Mouse (Mus musculus) myocyte (in vitro differentiated cells): ENCODE measurements at regions not wholly inside any gene's neighbourhood (a gene's known extent, or its start where the extent isn't known, plus 50 kb on each side); places are given as distances from the start of the nearest gene placed in this dataset.

Experiments
- H3K27me3 ChIP-seq: one replicate; pipeline ENCODE4 v1.6.1; 2011; ENCODE audit not compliant: control insufficient read depth, insufficient read depth, insufficient read length
- H3K36me3 ChIP-seq: one replicate; pipeline ENCODE4 v1.6.1; 2011; ENCODE audit not compliant: control insufficient read depth, insufficient read depth
- H3K4me2 ChIP-seq: one replicate; pipeline ENCODE4 v1.6.1; 2011; ENCODE audit warnings: low read depth, control low read depth
- H3K4me3 ChIP-seq: one replicate; pipeline ENCODE4 v1.5.1; 2011; ENCODE audit warnings: mild to moderate bottlenecking, control low read depth, moderate library complexity
- H3K79me2 ChIP-seq: one replicate; pipeline ENCODE4 v1.6.1; 2011; ENCODE audit not compliant: control insufficient read depth, insufficient read depth
- H3ac ChIP-seq: one replicate; pipeline ENCODE4 v1.6.1; 2011; ENCODE audit not compliant: control insufficient read depth, insufficient read length
- CEBPB ChIP-seq: IDR thresholded peaks from 2 replicates; pipeline ENCODE4 v1.6.1; 2011; ENCODE audit warnings: mild to moderate bottlenecking, moderate library complexity; ENCODE audit not compliant: poor library complexity, insufficient read depth, severe bottlenecking
- E2F4 ChIP-seq: IDR thresholded peaks from one replicate; pipeline ENCODE4 v1.6.1; 2011; ENCODE audit warnings: mild to moderate bottlenecking, control low read depth, moderate library complexity; ENCODE audit not compliant: insufficient read depth
- MAX ChIP-seq: IDR thresholded peaks from one replicate; pipeline ENCODE4 v1.6.1; 2011; ENCODE audit warnings: low read depth, mild to moderate bottlenecking, control low read depth
- MYOD1 ChIP-seq, 3 experiments: IDR thresholded peaks; one replicate each; pipeline ENCODE4 v1.6.1; 2011; ENCODE audit warnings: control low read depth in 2 of 3, low read depth in 2 of 3, mild to moderate bottlenecking in 2 of 3, moderate library complexity in 1 of 3; ENCODE audit not compliant: insufficient read length in 2 of 3, control insufficient read depth in 1 of 3
- MYOG ChIP-seq, 3 experiments: IDR thresholded peaks; one replicate each; pipeline ENCODE4 v1.6.1; 2011; ENCODE audit warnings: control low read depth in 2 of 3, low read depth in 2 of 3, mild to moderate bottlenecking in 2 of 3; ENCODE audit not compliant: insufficient read length in 2 of 3, control insufficient read depth in 1 of 3, insufficient read depth in 1 of 3
- POLR2A ChIP-seq: IDR thresholded peaks from one replicate; pipeline ENCODE4 v1.6.1; 2011; ENCODE audit warnings: low read depth, mild to moderate bottlenecking, control low read depth, moderate library complexity; ENCODE audit not compliant: insufficient read length
- POLR2AphosphoS2 ChIP-seq: IDR thresholded peaks from one replicate; pipeline ENCODE4 v1.6.1; 2011; ENCODE audit warnings: low read depth, control low read depth; ENCODE audit not compliant: insufficient read length
- REST ChIP-seq: IDR thresholded peaks from one replicate; pipeline ENCODE4 v1.6.1; 2011; ENCODE audit warnings: mild to moderate bottlenecking, control low read depth, moderate library complexity; ENCODE audit not compliant: insufficient read depth, insufficient read length
- SRF ChIP-seq: IDR thresholded peaks from one replicate; pipeline ENCODE4 v1.6.1; 2011; ENCODE audit warnings: low read depth; ENCODE audit not compliant: control insufficient read depth, insufficient read length
- TCF12 ChIP-seq: IDR thresholded peaks from one replicate; pipeline ENCODE4 v1.6.1; 2011; ENCODE audit warnings: mild to moderate bottlenecking, control low read depth; ENCODE audit not compliant: poor library complexity, insufficient read depth, severe bottlenecking
- TCF3 ChIP-seq: IDR thresholded peaks from one replicate; pipeline ENCODE4 v1.6.1; 2011; ENCODE audit warnings: low read depth, control low read depth; ENCODE audit not compliant: insufficient read length
- USF1 ChIP-seq: IDR thresholded peaks from one replicate; pipeline ENCODE4 v1.6.1; 2011; ENCODE audit warnings: low read depth, mild to moderate bottlenecking, control low read depth, moderate library complexity

DNA sequence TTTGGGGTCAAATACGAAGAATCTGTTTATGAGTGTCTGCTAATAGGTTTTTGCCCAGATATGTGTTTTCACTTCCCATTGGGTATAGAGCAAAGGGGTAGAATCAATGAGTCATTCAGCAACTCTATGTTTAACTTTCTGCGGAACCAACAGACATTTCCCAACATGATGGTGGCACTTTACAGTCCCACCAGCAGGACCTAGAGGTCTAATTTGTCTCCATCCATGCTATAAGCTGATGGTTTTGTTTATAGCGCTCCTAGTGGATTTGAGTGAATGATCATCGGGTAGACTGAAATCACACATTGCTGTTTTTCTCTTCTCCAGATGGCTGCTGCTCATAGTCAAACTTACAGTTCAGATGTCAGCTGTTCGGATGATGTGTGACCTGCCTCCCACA, 99.7 kb upstream of the Arid5b start:
- H3K36me3 ChIP-seq, result no peaks in the 10 kb centered on the region
- H3K27me3 ChIP-seq, result no peaks in the 10 kb centered on the region
- no peak overlapping the region for H3ac ChIP-seq
- no peaks in the 10 kb centered on the region for H3K79me2 ChIP-seq
- H3K4me2 ChIP-seq, result no peak overlapping the region
- TF ChIP-seq SRF, result no peak
- TF ChIP-seq USF1, result no peak
- TF ChIP-seq MYOG (IDR thresholded peaks at IDR 0.05; ENCODE audit: control insufficient read depth in 1 of 3, insufficient read depth in 1 of 3, insufficient read length in 2 of 3, low read depth in 2 of 3), result no peak
- no peak for TF ChIP-seq REST
- TF ChIP-seq TCF12, result no peak
- no peak for TF ChIP-seq POLR2AphosphoS2
- no peak for TF ChIP-seq MYOD1 (IDR thresholded peaks at IDR 0.05; ENCODE audit: control insufficient read depth in 1 of 3, insufficient read length in 2 of 3, low read depth in 2 of 3)
- no peak for TF ChIP-seq E2F4
- no peak for TF ChIP-seq CEBPB
- H3K4me3 ChIP-seq, result no peak overlapping the region

- no peaks in the 10 kb centered on the region for H3K36me3 ChIP-seq
- H3K27me3 ChIP-seq, result no peaks in the 10 kb centered on the region
- H3ac ChIP-seq, result no peak overlapping the region
- no peak for TF ChIP-seq REST
- no peak for TF ChIP-seq POLR2AphosphoS2
- TF ChIP-seq MYOD1 (IDR thresholded peaks at IDR 0.05; ENCODE audit: control insufficient read depth in 1 of 3, insufficient read length in 2 of 3, low read depth in 2 of 3), result peak; percentile 89 to 95 (median 93)
- no peak for TF ChIP-seq SRF
- TF ChIP-seq USF1, result no peak
- TF ChIP-seq MYOG (IDR thresholded peaks at IDR 0.05; ENCODE audit: control insufficient read depth in 1 of 3, insufficient read depth in 1 of 3, insufficient read length in 2 of 3, low read depth in 2 of 3), result peak in 2 of 3 experiments; percentile 39 to 49
- peak; percentile 68 for TF ChIP-seq TCF12
- H3K4me2 ChIP-seq, result peak overlapping the region; percentile 5
- no peaks in the 10 kb centered on the region for H3K79me2 ChIP-seq
- no peak overlapping the region for H3K4me3 ChIP-seq
These were observed 98.9 kb upstream of the Arid5b start for GRCm38 (mm10) chr10:68377479-68377878.

- no peaks in the 10 kb centered on the region for H3K27me3 ChIP-seq
- H3K36me3 ChIP-seq, result no peaks in the 10 kb centered on the region
- H3K4me2 ChIP-seq, result no peak overlapping the region
- H3K4me3 ChIP-seq, result no peak overlapping the region
- no peak for TF ChIP-seq POLR2AphosphoS2
- H3ac ChIP-seq, result no peak overlapping the region
- H3K79me2 ChIP-seq, result no peaks in the 10 kb centered on the region
These were observed 95.3 kb upstream of the Arid5b start for GRCm38 (mm10) chr10:68373875-68374274.

GRCm38 (mm10) chr10:68371785-68372184, 93.2 kb upstream of the Arid5b start:
- no peak overlapping the region for H3K4me3 ChIP-seq
- no peaks in the 10 kb centered on the region for H3K27me3 ChIP-seq
- no peak overlapping the region for H3ac ChIP-seq
- TF ChIP-seq E2F4 (no peak), TCF12 (no peak), SRF (no peak), MYOD1 (IDR thresholded peaks at IDR 0.05; ENCODE audit: control insufficient read depth in 1 of 3, insufficient read length in 2 of 3, low read depth in 2 of 3) (no peak), POLR2AphosphoS2 (no peak), TCF3 (no peak), POLR2A (no peak)
- H3K79me2 ChIP-seq, result no peaks in the 10 kb centered on the region
- no peak overlapping the region for H3K4me2 ChIP-seq
- H3K36me3 ChIP-seq, result no peaks in the 10 kb centered on the region

GRCm38 (mm10) chr10:68370986-68371385, 92.4 kb upstream of the Arid5b start:
- Histone ChIP-seq H3K79me2 (no peaks in the 10 kb centered on the region), H3K36me3 (no peaks in the 10 kb centered on the region), H3K27me3 (no peaks in the 10 kb centered on the region), H3ac (no peak overlapping the region), H3K4me3 (no peak overlapping the region), H3K4me2 (no peak overlapping the region)
- no peak for TF ChIP-seq TCF3
- TF ChIP-seq SRF, result no peak
- TF ChIP-seq MYOG (IDR thresholded peaks at IDR 0.05; ENCODE audit: control insufficient read depth in 1 of 3, insufficient read depth in 1 of 3, insufficient read length in 2 of 3, low read depth in 2 of 3), result no peak
- no peak for TF ChIP-seq USF1
- TF ChIP-seq REST, result no peak
- TF ChIP-seq E2F4, result no peak
- no peak for TF ChIP-seq POLR2AphosphoS2
- TF ChIP-seq MYOD1 (IDR thresholded peaks at IDR 0.05; ENCODE audit: control insufficient read depth in 1 of 3, insufficient read length in 2 of 3, low read depth in 2 of 3), result no peak
- no peak for TF ChIP-seq POLR2A
- no peak for TF ChIP-seq MAX
- TF ChIP-seq TCF12, result no peak
- TF ChIP-seq CEBPB, result no peak
